Mouse (Mus musculus): ENCODE results near the gene Dgat2l6.

The Dgat2l6 gene

GRCm38 (mm10) chrX:100524471-100524870 lies at the start of gene Dgat2l6:
Gene Dgat2l6 (plus strand): TSS chrX:100524838.
- no peak for DNase-seq (ENCODE audit: low read depth)

- no peak for DNase-seq (ENCODE audit: low read depth)
Observed at GRCm38 (mm10) chrX:100475569-100476223, 48.9 kb upstream of the Dgat2l6 start.

- peak; percentile 70 for DNase-seq (ENCODE audit: low read depth)
Observed at GRCm38 (mm10) chrX:100480317-100480716, 44.3 kb upstream of the Dgat2l6 start.

- DNase-seq (ENCODE audit: low read depth): no peak
Observed at GRCm38 (mm10) chrX:100493500-100494067, 31.1 kb upstream of the Dgat2l6 start.

- DNase-seq (ENCODE audit: low read depth): peak; percentile 82
Observed at GRCm38 (mm10) chrX:100494068-100494978, 30.3 kb upstream of the Dgat2l6 start, which contains the start of gene Igbp1. Gene Igbp1 (plus strand): TSS chrX:100494291.

GRCm38 (mm10) chrX:100504175-100504851 lies 20.3 kb upstream of the Dgat2l6 start:
- no peak for DNase-seq (ENCODE audit: low read depth)

- no peak for DNase-seq (ENCODE audit: low read depth)
Observed at GRCm38 (mm10) chrX:100508164-100508563, 16.5 kb upstream of the Dgat2l6 start.

- DNase-seq (ENCODE audit: low read depth): no peak
Observed at GRCm38 (mm10) chrX:100509921-100510320, 14.7 kb upstream of the Dgat2l6 start.

- DNase-seq (ENCODE audit: low read depth): no peak
Observed at GRCm38 (mm10) chrX:100516683-100517082, 8.0 kb upstream of the Dgat2l6 start.

GRCm38 (mm10) chrX:100517626-100518025 lies 7.0 kb upstream of the Dgat2l6 start:
- no peak for DNase-seq (ENCODE audit: low read depth)

GRCm38 (mm10) chrX:100518532-100518931 lies 6.1 kb upstream of the Dgat2l6 start:
- DNase-seq (ENCODE audit: low read depth): no peak

- no peak for DNase-seq (ENCODE audit: low read depth)
Observed at GRCm38 (mm10) chrX:100556026-100556425, 31.4 kb downstream of the Dgat2l6 start.

GRCm38 (mm10) chrX:100565696-100566095 lies 41.1 kb downstream of the Dgat2l6 start:
- DNase-seq (ENCODE audit: low read depth): no peak

- DNase-seq (ENCODE audit: low read depth): no peak
Observed at GRCm38 (mm10) chrX:100571951-100572350, 47.3 kb downstream of the Dgat2l6 start, which contains the start of gene Awat1. Gene Awat1 (plus strand): TSS chrX:100572251.

GRCm38 (mm10) chrX:100594791-100595190 lies 70.2 kb downstream of the Dgat2l6 start, which contains the start of gene P2ry4:
Gene P2ry4 (minus strand): TSS chrX:100594869.
- DNase-seq (ENCODE audit: low read depth): no peak

All from naive thymus-derived CD4-positive, alpha-beta T cell, adult 2 months (primary cell).